Mouse (Mus musculus) CH12.LX (cell line): Measurements from ENCODE around the gene Rapgef4.

Experiments
- CTCF ChIP-seq, 2 experiments: IDR thresholded peaks in 1 of 2; conservative IDR thresholded peaks in 1 of 2; 2 replicates each; pipeline ENCODE4 v1.5.1; 2011 to 2012; ENCODE audit warnings: low read depth in 2 of 2, low read length in 2 of 2, improper control_type of control experiment in 1 of 2, inconsistent platforms in 1 of 2, mild to moderate bottlenecking in 1 of 2, moderate library complexity in 1 of 2
- EP300 ChIP-seq: IDR thresholded peaks from 2 replicates; pipeline ENCODE4 v1.6.1; 2011; ENCODE audit warnings: low read length, improper control_type of control experiment
- GABPA ChIP-seq: IDR thresholded peaks from 2 replicates; pipeline ENCODE4 v1.6.1; 2012; ENCODE audit warnings: low read depth, low read length, improper control_type of control experiment, inconsistent platforms; ENCODE audit not compliant: insufficient replicate concordance
- JUN ChIP-seq: IDR thresholded peaks from 2 replicates; pipeline ENCODE4 v1.6.1; 2011; ENCODE audit warnings: low read depth, mild to moderate bottlenecking, low read length, improper control_type of control experiment, moderate library complexity; ENCODE audit not compliant: insufficient read depth
- JUND ChIP-seq: conservative IDR thresholded peaks from 2 replicates; pipeline ENCODE4 v1.6.1; 2011; ENCODE audit warnings: low read depth, low read length, improper control_type of control experiment
- KAT2A ChIP-seq: IDR thresholded peaks from 2 replicates; pipeline ENCODE4 v1.6.1; 2012; ENCODE audit warnings: low read length, improper control_type of control experiment, inconsistent platforms; ENCODE audit not compliant: insufficient replicate concordance
- MAX ChIP-seq: IDR thresholded peaks from 2 replicates; pipeline ENCODE4 v1.6.1; 2011; ENCODE audit warnings: low read length, improper control_type of control experiment
- POLR2A ChIP-seq: IDR thresholded peaks from 2 replicates; pipeline ENCODE4 v1.6.1; 2011; ENCODE audit warnings: low read depth, mild to moderate bottlenecking, improper control_type of control experiment, low read length
- SIN3A ChIP-seq: IDR thresholded peaks from 2 replicates; pipeline ENCODE4 v1.6.1; 2012; ENCODE audit warnings: low read length, improper control_type of control experiment, inconsistent platforms
- USF1 ChIP-seq: IDR thresholded peaks from 2 replicates; pipeline ENCODE4 v1.6.1; 2014; ENCODE audit warnings: low read depth, mild to moderate bottlenecking, inconsistent platforms, low read length, improper control_type of control experiment
- ZC3H11A ChIP-seq: IDR thresholded peaks from 2 replicates; pipeline ENCODE4 v1.6.1; 2012; ENCODE audit warnings: low read depth, mild to moderate bottlenecking, inconsistent platforms, low read length, improper control_type of control experiment
- ZKSCAN1 ChIP-seq: IDR thresholded peaks from 2 replicates; pipeline ENCODE4 v1.6.1; 2012; ENCODE audit warnings: low read depth, inconsistent platforms, low read length, improper control_type of control experiment, borderline replicate concordance
- ZMIZ1 ChIP-seq: IDR thresholded peaks from 2 replicates; pipeline ENCODE4 v1.6.1; 2012; ENCODE audit warnings: low read depth, mild to moderate bottlenecking, inconsistent platforms, low read length, improper control_type of control experiment

DNA sequence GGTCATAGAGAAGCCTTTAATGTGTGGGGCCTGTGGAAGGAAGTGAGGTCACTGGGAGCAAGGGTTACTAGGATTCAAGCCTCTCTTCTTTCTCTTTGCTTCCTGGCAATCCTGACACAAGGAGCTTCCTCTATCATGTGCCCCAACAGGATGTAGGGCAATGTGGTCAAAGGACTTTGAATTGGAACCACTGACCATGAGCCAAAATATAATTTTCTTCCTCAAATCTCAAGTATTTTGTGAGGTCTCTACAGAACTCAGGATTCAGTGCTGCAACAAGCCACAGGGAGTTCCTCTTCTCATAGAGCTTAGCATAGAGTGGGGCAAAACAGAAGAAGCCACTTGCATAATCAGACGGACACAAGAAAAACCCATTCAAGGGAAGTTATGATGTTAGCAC is 279.7 kb downstream of the Rapgef4 start:
- TF ChIP-seq POLR2A (no peak), ZKSCAN1 (no peak), SIN3A (no peak), USF1 (no peak), ZMIZ1 (no peak), GABPA (no peak), MAX (no peak), EP300 (no peak), ZC3H11A (no peak), KAT2A (no peak), CTCF (conservative IDR thresholded peaks at IDR 0.05 in 1 of 2, IDR thresholded peaks at IDR 0.05 in 1 of 2; ENCODE audit: low read depth in 2 of 2, low read length in 2 of 2) (no peak), JUND (no peak), JUN (no peak)
